Mouse (Mus musculus) heart, embryonic 12.5 days (tissue): ENCODE measurements around the gene Cx3cr1. TPM values are rescaled to one million over a fixed set of nuclear protein-coding genes. Genes with fewer than 3 reads are reported as not detected.

ENCODE experiments used
- ATAC-seq: fragments of 200-750 bp; cut with Nextera tagmentation; 2 replicates; pipeline ENCODE4 v1.8.0; 2017; ENCODE audit warnings: moderate TSS enrichment, moderate library complexity; ENCODE audit not compliant: insufficient number of reproducible peaks, low FRiP score
- H3K27ac ChIP-seq: fragments of 300-500 bp; sonication (generic); 2 replicates; pipeline ENCODE4 v1.5.1; 2016; ENCODE audit warnings: mild to moderate bottlenecking, moderate library complexity; ENCODE audit not compliant: poor library complexity, severe bottlenecking
- H3K27me3 ChIP-seq: fragments of 300-500 bp; sonication (generic); replicated peaks from 2 replicates; pipeline ENCODE4 v1.6.1; 2016; ENCODE audit warnings: mild to moderate bottlenecking, moderate library complexity
- H3K36me3 ChIP-seq: fragments of 300-500 bp; sonication (generic); 2 replicates; pipeline ENCODE4 v1.6.1; 2016; ENCODE audit warnings: mild to moderate bottlenecking, moderate library complexity
- H3K4me1 ChIP-seq: fragments of 300-500 bp; sonication (generic); replicated peaks from 2 replicates; pipeline ENCODE4 v1.6.1; 2016; ENCODE audit warnings: mild to moderate bottlenecking
- H3K4me2 ChIP-seq: fragments of 300-500 bp; sonication (generic); 2 replicates; pipeline ENCODE4 v1.6.1; 2016; ENCODE audit warnings: mild to moderate bottlenecking, moderate library complexity
- H3K4me3 ChIP-seq: fragments of 300-500 bp; sonication (generic); 2 replicates; pipeline ENCODE4 v1.5.1; 2016; ENCODE audit warnings: mild to moderate bottlenecking
- H3K9ac ChIP-seq: fragments of 300-500 bp; sonication (generic); 2 replicates; pipeline ENCODE4 v1.6.1; 2016; ENCODE audit warnings: mild to moderate bottlenecking, moderate library complexity
- H3K9me3 ChIP-seq: fragments of 300-500 bp; sonication (generic); replicated peaks from 2 replicates; pipeline ENCODE4 v1.6.1; 2016; ENCODE audit warnings: mild to moderate bottlenecking, moderate library complexity
- WGBS: fragments of 180-500 bp; shearing (Covaris S2); methylation state at CpG from one replicate; pipeline ENCODE4 v1.1.7; 2016; 5-methylcytosine and 5-hydroxymethylcytosine counted together
- polyA plus RNA-seq: library from polyadenylated mRNA; unstranded; fragments of >200 nt; fragmentation: Nextera tagmentation; extraction: Ambion mirVana; gene quantifications from 2 replicates; pipeline ENCODE4 v1.2.1, GENCODE M21; 2016

Cx3cr1 gene
- polyA plus RNA-seq, 1 experiment from 2014 or later: 4.9 TPM

GRCm38 (mm10) chr9:120064317-120064716, 5.4 kb downstream of the Cx3cr1 start:
- Histone ChIP-seq H3K27me3 (0 out of 2 replicates have a peak, but pooled peaks cover 4% of the 10 kb centered on the region), H3K9ac (no peak overlapping the region), H3K27ac (no peak overlapping the region), H3K4me2 (no peak overlapping the region), H3K4me3 (no peak overlapping the region), H3K4me1 (no peaks in the 10 kb centered on the region), H3K36me3 (no peaks in the 10 kb centered on the region), H3K9me3 (no peaks in the 10 kb centered on the region)
- 78% methylated on average over 4 of the region's 4 CpGs for WGBS
- no peak for ATAC-seq

DNA sequence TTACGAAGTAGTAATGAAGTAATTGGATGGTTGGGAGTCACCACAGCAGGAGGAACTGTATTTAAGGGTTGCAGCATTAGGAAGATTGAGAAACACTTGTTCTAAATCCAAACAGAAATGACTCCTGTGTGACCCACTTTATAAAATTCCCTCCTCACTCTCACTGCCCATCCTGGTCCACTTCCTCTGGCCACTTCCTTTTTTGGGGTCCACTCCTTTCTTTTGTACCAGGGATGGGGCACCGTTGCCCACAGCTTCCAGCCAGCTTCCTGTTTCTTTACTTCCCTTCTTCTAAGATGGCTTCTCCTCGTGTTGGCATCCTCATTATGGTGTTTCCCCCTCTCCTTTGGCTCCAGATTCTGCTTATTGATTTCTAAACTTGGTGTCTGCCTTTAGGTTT, 10.9 kb downstream of the Cx3cr1 start:
- Histone ChIP-seq H3K4me2 (no peak overlapping the region), H3K4me3 (no peak overlapping the region), H3K9me3 (no peaks in the 10 kb centered on the region), H3K9ac (no peak overlapping the region), H3K36me3 (no peaks in the 10 kb centered on the region), H3K27me3 (no peaks in the 10 kb centered on the region), H3K4me1 (no peaks in the 10 kb centered on the region), H3K27ac (no peak overlapping the region)
- WGBS: 66% methylated on average over 3 of the region's 3 CpGs
- no peak for ATAC-seq

- WGBS: 77% methylated on average over 9 of the region's 9 CpGs
- no peak overlapping the region for H3K4me2 ChIP-seq
- no peaks in the 10 kb centered on the region for H3K9me3 ChIP-seq
- H3K27ac ChIP-seq: no peak overlapping the region
- H3K9ac ChIP-seq: no peak overlapping the region
- no peak for ATAC-seq
- H3K27me3 ChIP-seq: no peaks in the 10 kb centered on the region
- H3K36me3 ChIP-seq: no peaks in the 10 kb centered on the region
- H3K4me1 ChIP-seq: no peaks in the 10 kb centered on the region
- H3K4me3 ChIP-seq: no peak overlapping the region
Measured at GRCm38 (mm10) chr9:120056201-120056600, 13.5 kb downstream of the Cx3cr1 start.

GRCm38 (mm10) chr9:120054545-120055277, 15.0 kb downstream of the Cx3cr1 start:
- no peak overlapping the region for H3K9ac ChIP-seq
- ATAC-seq: no peak
- H3K4me1 ChIP-seq: peaks cover 3% of the 10 kb centered on the region; the same call in 1 of the 2 replicates
- H3K36me3 ChIP-seq: no peaks in the 10 kb centered on the region
- H3K4me2 ChIP-seq: no peak overlapping the region
- WGBS: 47% methylated on average over 8 of the region's 8 CpGs
- no peaks in the 10 kb centered on the region for H3K27me3 ChIP-seq
- H3K9me3 ChIP-seq: no peaks in the 10 kb centered on the region
- H3K27ac ChIP-seq: no peak overlapping the region
- H3K4me3 ChIP-seq: no peak overlapping the region

DNA sequence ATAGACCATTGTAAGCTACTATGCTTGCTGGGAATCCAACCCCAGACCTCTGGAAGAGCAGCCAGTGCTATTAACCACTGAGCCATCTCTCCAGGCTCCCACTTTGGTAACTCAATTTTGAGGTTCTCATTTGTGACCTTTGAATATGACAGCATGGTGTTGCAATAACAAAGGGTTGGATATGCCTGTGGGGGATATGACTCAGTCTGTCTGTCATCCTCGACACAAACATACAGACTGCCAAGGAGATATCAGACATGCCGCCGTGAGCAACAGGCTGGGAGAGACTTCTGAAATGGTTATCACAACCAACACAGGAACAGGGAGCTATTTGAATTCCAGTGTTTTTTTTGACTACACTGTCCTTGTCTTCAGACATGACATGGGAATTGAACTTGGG, 20.3 kb downstream of the Cx3cr1 start:
- H3K9me3 ChIP-seq: no peaks in the 10 kb centered on the region
- 23% methylated on average over 3 of the region's 3 CpGs for WGBS
- H3K4me1 ChIP-seq: peaks cover 12% of the 10 kb centered on the region; the same call in 1 of the 2 replicates
- no peak overlapping the region for H3K9ac ChIP-seq
- H3K27me3 ChIP-seq: no peaks in the 10 kb centered on the region
- no peak overlapping the region for H3K4me3 ChIP-seq
- no peak for ATAC-seq
- H3K27ac ChIP-seq: no peak overlapping the region
- no peak overlapping the region for H3K4me2 ChIP-seq
- no peaks in the 10 kb centered on the region for H3K36me3 ChIP-seq

- WGBS: 63% methylated on average over 6 of the region's 6 CpGs
- ATAC-seq: no peak
Measured at GRCm38 (mm10) chr9:120048495-120048894, 21.2 kb downstream of the Cx3cr1 start.

GRCm38 (mm10) chr9:120043115-120043514, 26.6 kb downstream of the Cx3cr1 start:
- Histone ChIP-seq H3K36me3 (no peaks in the 10 kb centered on the region), H3K27me3 (no peaks in the 10 kb centered on the region), H3K9ac (no peak overlapping the region), H3K4me1 (0 out of 2 replicates have a peak, but pooled peaks cover 4% of the 10 kb centered on the region), H3K27ac (no peak overlapping the region), H3K4me2 (no peak overlapping the region), H3K4me3 (no peak overlapping the region), H3K9me3 (peaks cover 4% of the 10 kb centered on the region)
- WGBS: 79% methylated on average over 7 of the region's 7 CpGs
- ATAC-seq: no peak

More at GRCm38 (mm10) chr9:120048495-120048894, 21.2 kb downstream of the Cx3cr1 start:
- no peaks in the 10 kb centered on the region for H3K9me3 ChIP-seq
- no peaks in the 10 kb centered on the region for H3K27me3 ChIP-seq
- no peak overlapping the region for H3K9ac ChIP-seq
- no peak overlapping the region for H3K27ac ChIP-seq
- no peak overlapping the region for H3K4me3 ChIP-seq
- no peaks in the 10 kb centered on the region for H3K36me3 ChIP-seq
- H3K4me2 ChIP-seq: no peak overlapping the region
- peaks cover 12% of the 10 kb centered on the region; the same call in 1 of the 2 replicates for H3K4me1 ChIP-seq

DNA sequence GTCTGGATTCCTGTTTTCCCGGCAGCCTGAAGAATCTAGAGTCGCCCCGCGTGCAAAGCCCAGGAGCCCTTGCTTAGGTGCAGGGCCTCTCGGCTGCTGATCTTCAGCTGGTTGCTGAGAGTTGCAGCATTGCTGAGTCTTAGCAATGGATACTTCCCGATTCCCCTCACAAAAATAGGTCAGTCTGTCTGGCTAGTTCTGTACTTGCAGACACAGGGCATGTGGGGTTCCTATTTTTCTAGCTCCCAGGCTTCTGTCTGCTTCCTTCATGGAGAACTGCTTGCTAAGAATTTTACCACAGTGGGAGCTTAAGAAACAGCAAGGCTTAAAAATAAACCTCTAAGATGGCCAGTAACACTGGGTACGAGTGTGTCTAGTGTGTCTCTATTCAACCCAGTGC, 32.3 kb downstream of the Cx3cr1 start:
- Histone ChIP-seq H3K9me3 (peaks cover 4% of the 10 kb centered on the region), H3K36me3 (no peaks in the 10 kb centered on the region), H3K9ac (no peak overlapping the region), H3K27ac (no peak overlapping the region), H3K4me3 (no peak overlapping the region), H3K27me3 (no peaks in the 10 kb centered on the region), H3K4me1 (no peaks in the 10 kb centered on the region), H3K4me2 (no peak overlapping the region)
- 73% methylated on average over 7 of the region's 7 CpGs for WGBS
- no peak for ATAC-seq

GRCm38 (mm10) chr9:120034375-120034774, 35.3 kb downstream of the Cx3cr1 start:
- no peak for ATAC-seq
- no peak overlapping the region for H3K27ac ChIP-seq
- 77% methylated on average over 8 of the region's 8 CpGs for WGBS
- H3K4me1 ChIP-seq: no peaks in the 10 kb centered on the region
- no peaks in the 10 kb centered on the region for H3K36me3 ChIP-seq
- H3K27me3 ChIP-seq: no peaks in the 10 kb centered on the region
- H3K9me3 ChIP-seq: no peaks in the 10 kb centered on the region
- H3K9ac ChIP-seq: no peak overlapping the region
- no peak overlapping the region for H3K4me3 ChIP-seq
- H3K4me2 ChIP-seq: no peak overlapping the region

GRCm38 (mm10) chr9:120032710-120033109, 37.0 kb downstream of the Cx3cr1 start:
- Histone ChIP-seq H3K4me2 (no peak overlapping the region), H3K4me3 (no peak overlapping the region), H3K27ac (no peak overlapping the region), H3K9ac (no peak overlapping the region), H3K4me1 (peaks cover under 1% of the 10 kb centered on the region; the same call in 1 of the 2 replicates), H3K36me3 (no peaks in the 10 kb centered on the region), H3K27me3 (no peaks in the 10 kb centered on the region), H3K9me3 (no peaks in the 10 kb centered on the region)
- no peak for ATAC-seq
- 84% methylated on average over 6 of the region's 6 CpGs for WGBS

DNA sequence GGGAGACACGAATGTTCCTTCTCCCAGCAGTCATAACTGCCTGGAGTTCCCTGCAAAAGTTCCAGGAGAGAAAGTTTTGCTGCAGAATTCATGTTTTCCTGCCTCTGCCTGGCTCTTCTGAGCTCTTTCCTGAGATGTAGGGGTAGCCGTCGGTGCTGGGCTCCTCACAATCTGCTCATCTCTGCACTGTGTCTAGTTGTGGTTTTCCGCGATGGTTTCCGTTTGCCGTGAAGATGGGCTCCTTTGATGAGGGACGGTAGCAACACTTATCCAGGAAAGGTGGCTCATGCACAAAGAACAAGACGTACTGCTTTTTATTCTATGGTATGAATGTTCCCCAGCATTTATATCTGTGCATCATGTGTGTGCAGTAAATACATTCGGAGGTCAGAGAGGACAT, 39.3 kb downstream of the Cx3cr1 start:
- Histone ChIP-seq H3K27me3 (no peaks in the 10 kb centered on the region), H3K4me1 (peaks cover 20% of the 10 kb centered on the region), H3K9me3 (no peaks in the 10 kb centered on the region), H3K4me3 (no peak overlapping the region), H3K36me3 (no peaks in the 10 kb centered on the region), H3K9ac (no peak overlapping the region), H3K4me2 (no peak overlapping the region), H3K27ac (no peak overlapping the region)
- WGBS: 76% methylated on average over 10 of the region's 10 CpGs
- no peak for ATAC-seq

DNA sequence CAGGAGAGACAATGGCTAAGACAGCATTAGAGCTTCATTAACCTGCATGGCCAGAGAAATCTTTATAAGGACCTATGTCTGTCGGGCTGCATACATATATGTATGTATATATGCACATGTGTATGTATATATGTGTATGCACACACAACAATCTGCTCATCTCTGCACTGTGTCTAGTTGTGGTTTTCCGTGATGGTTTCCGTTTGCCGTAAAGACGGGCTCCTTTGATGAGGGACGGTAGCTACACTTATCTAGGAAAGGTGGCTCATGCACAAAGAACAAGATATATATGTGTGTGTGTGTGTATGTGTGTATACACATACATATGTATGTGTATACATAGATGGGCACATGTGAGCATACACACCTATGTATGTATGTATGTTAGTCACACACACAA, 39.8 kb downstream of the Cx3cr1 start:
- H3K36me3 ChIP-seq: no peaks in the 10 kb centered on the region
- 89% methylated on average over 6 of the region's 6 CpGs for WGBS
- H3K9me3 ChIP-seq: no peaks in the 10 kb centered on the region
- no peak for ATAC-seq
- no peak overlapping the region for H3K27ac ChIP-seq
- no peak overlapping the region for H3K4me3 ChIP-seq
- H3K4me2 ChIP-seq: no peak overlapping the region
- H3K4me1 ChIP-seq: peaks cover 26% of the 10 kb centered on the region
- no peak overlapping the region for H3K9ac ChIP-seq
- H3K27me3 ChIP-seq: no peaks in the 10 kb centered on the region
